Mouse (Mus musculus): Measurements from ENCODE around the gene Jmjd8. TPM values are rescaled to one million over a fixed set of nuclear protein-coding genes. Genes with fewer than 3 reads are reported as not detected.

The Jmjd8 gene
- total and polyA plus RNA-seq, 2 experiments, result 25.6 to 75.0 TPM

GRCm38 (mm10) chr17:25835301-25835700 is 6.6 kb downstream of the Jmjd8 start:
- peak overlapping the region; percentile 5; the same call in 1 of the 2 replicates for H3K4me3 ChIP-seq (ENCODE audit: insufficient read depth, low read depth, low read length)
- H3K27me3 ChIP-seq (ENCODE audit: control insufficient read depth, insufficient read depth, low read length), result no peaks in the 10 kb centered on the region
- 78% methylated on average over 7 of the region's 7 CpGs for WGBS
- DNase-seq (ENCODE audit: extremely low read depth, low read depth, low spot score), result no peak
- TF ChIP-seq CTCF (IDR thresholded peaks at IDR 0.05; ENCODE audit: low read depth, low read length), result no peak
- TF ChIP-seq POLR2A (IDR thresholded peaks at IDR 0.05; ENCODE audit: extremely low read depth, insufficient read depth, low read length), result 0 out of 2 replicates have a peak, but pooled peaks have one; percentile 12
- peak overlapping the region; percentile 64; the same call in 1 of the 2 replicates for H3K9ac ChIP-seq (ENCODE audit: low read depth, low read length)
- H3K27ac ChIP-seq (replicated peaks; ENCODE audit: insufficient read depth, low read depth, low read length), result no peak overlapping the region
- H3K36me3 ChIP-seq (ENCODE audit: control insufficient read depth, insufficient read depth, low read length), result 0 out of 2 replicates have a peak, but pooled peaks cover 2% of the 10 kb centered on the region
- peaks cover 26% of the 10 kb centered on the region for H3K79me2 ChIP-seq (ENCODE audit: control insufficient read depth, insufficient read depth, low read length)
- H3K4me1 ChIP-seq (ENCODE audit: control insufficient read depth, insufficient read depth, low read length), result peaks cover 65% of the 10 kb centered on the region

- WGBS, result 78% methylated on average over 16 of the region's 16 CpGs
- H3K36me3 ChIP-seq (ENCODE audit: control insufficient read depth, insufficient read depth, low read length), result no peaks in the 10 kb centered on the region
- H3K4me1 ChIP-seq (ENCODE audit: control insufficient read depth, insufficient read depth, low read length), result peaks cover 61% of the 10 kb centered on the region
Observed at GRCm38 (mm10) chr17:25835816-25836215, 7.1 kb downstream of the Jmjd8 start.

GRCm38 (mm10) chr17:25836397-25837075 is 7.9 kb downstream of the Jmjd8 start:
- peaks cover 16% of the 10 kb centered on the region for H3K79me2 ChIP-seq (ENCODE audit: control insufficient read depth, insufficient read depth, low read length)
- peak overlapping the region; percentile 61 for H3K9ac ChIP-seq (ENCODE audit: low read depth, low read length)
- no peaks in the 10 kb centered on the region for H3K27me3 ChIP-seq (ENCODE audit: control insufficient read depth, insufficient read depth, low read length)
- TF ChIP-seq POLR2A (IDR thresholded peaks at IDR 0.05; ENCODE audit: extremely low read depth, insufficient read depth, low read length) (no peak), CTCF (IDR thresholded peaks at IDR 0.05; ENCODE audit: low read depth, low read length) (no peak)
- peak; percentile 70 for DNase-seq (ENCODE audit: extremely low read depth, low read depth, low spot score)
- peak overlapping the region; percentile 33 for H3K27ac ChIP-seq (replicated peaks; ENCODE audit: insufficient read depth, low read depth, low read length)
- peaks cover 55% of the 10 kb centered on the region for H3K4me1 ChIP-seq (ENCODE audit: control insufficient read depth, insufficient read depth, low read length)
- H3K4me3 ChIP-seq (ENCODE audit: insufficient read depth, low read depth, low read length), result peak overlapping the region; percentile 40; the same call in 1 of the 2 replicates
- H3K36me3 ChIP-seq (ENCODE audit: control insufficient read depth, insufficient read depth, low read length), result no peaks in the 10 kb centered on the region
- 21% methylated on average over 23 of the region's 23 CpGs for WGBS

More at GRCm38 (mm10) chr17:25835816-25836215, 7.1 kb downstream of the Jmjd8 start:
- Histone ChIP-seq H3K27ac (replicated peaks; ENCODE audit: insufficient read depth, low read depth, low read length) (peak overlapping the region; percentile 33), H3K4me3 (ENCODE audit: insufficient read depth, low read depth, low read length) (peak overlapping the region; percentile 7; the same call in 1 of the 2 replicates), H3K9ac (ENCODE audit: low read depth, low read length) (peak overlapping the region; percentile 61), H3K79me2 (ENCODE audit: control insufficient read depth, insufficient read depth, low read length) (peaks cover 22% of the 10 kb centered on the region), H3K27me3 (ENCODE audit: control insufficient read depth, insufficient read depth, low read length) (no peaks in the 10 kb centered on the region)
- no peak for DNase-seq (ENCODE audit: extremely low read depth, low read depth, low spot score)
- TF ChIP-seq CTCF (IDR thresholded peaks at IDR 0.05; ENCODE audit: low read depth, low read length) (no peak), POLR2A (IDR thresholded peaks at IDR 0.05; ENCODE audit: extremely low read depth, insufficient read depth, low read length) (no peak)

- H3K36me3 ChIP-seq (ENCODE audit: control insufficient read depth, insufficient read depth, low read length), result 0 out of 2 replicates have a peak, but pooled peaks cover 2% of the 10 kb centered on the region
- 19% methylated on average over 29 of the region's 29 CpGs for WGBS
- peak within 1 kb of the TSS; percentile 33 for H3K27ac ChIP-seq (replicated peaks; ENCODE audit: insufficient read depth, low read depth, low read length)
Observed at GRCm38 (mm10) chr17:25837076-25837410, 8.4 kb downstream of the Jmjd8 start, which contains the start of gene Rhbdl1. Gene Rhbdl1, minus strand, starts transcription at chr17:25837295.

GRCm38 (mm10) chr17:25837533-25837932 is 8.9 kb downstream of the Jmjd8 start:
- Histone ChIP-seq H3K9ac (ENCODE audit: low read depth, low read length) (no peak overlapping the region), H3K4me1 (ENCODE audit: control insufficient read depth, insufficient read depth, low read length) (peaks cover 50% of the 10 kb centered on the region), H3K79me2 (ENCODE audit: control insufficient read depth, insufficient read depth, low read length) (peaks cover 12% of the 10 kb centered on the region), H3K4me3 (ENCODE audit: insufficient read depth, low read depth, low read length) (no peak overlapping the region), H3K36me3 (ENCODE audit: control insufficient read depth, insufficient read depth, low read length) (0 out of 2 replicates have a peak, but pooled peaks cover 2% of the 10 kb centered on the region), H3K27me3 (ENCODE audit: control insufficient read depth, insufficient read depth, low read length) (no peaks in the 10 kb centered on the region), H3K27ac (replicated peaks; ENCODE audit: insufficient read depth, low read depth, low read length) (0 out of 2 replicates have a peak overlapping the region, but pooled peaks have one; percentile 6)
- WGBS, result 64% methylated on average over 3 of the region's 3 CpGs
- no peak for TF ChIP-seq CTCF (IDR thresholded peaks at IDR 0.05; ENCODE audit: low read depth, low read length)
- TF ChIP-seq POLR2A (IDR thresholded peaks at IDR 0.05; ENCODE audit: extremely low read depth, insufficient read depth, low read length), result no peak
- no peak for DNase-seq (ENCODE audit: extremely low read depth, low read depth, low spot score)

More at GRCm38 (mm10) chr17:25837076-25837410, 8.4 kb downstream of the Jmjd8 start, which contains the start of gene Rhbdl1:
- H3K27me3 ChIP-seq (ENCODE audit: control insufficient read depth, insufficient read depth, low read length), result no peaks in the 10 kb centered on the region
- peak; percentile 53 for DNase-seq (ENCODE audit: extremely low read depth, low read depth, low spot score)
- TF ChIP-seq POLR2A (IDR thresholded peaks at IDR 0.05; ENCODE audit: extremely low read depth, insufficient read depth, low read length), result 0 out of 2 replicates have a peak, but pooled peaks have one; percentile 24
- no peak for TF ChIP-seq CTCF (IDR thresholded peaks at IDR 0.05; ENCODE audit: low read depth, low read length)
- H3K9ac ChIP-seq (ENCODE audit: low read depth, low read length), result peak within 1 kb of the TSS; percentile 61
- H3K4me1 ChIP-seq (ENCODE audit: control insufficient read depth, insufficient read depth, low read length), result peaks cover 50% of the 10 kb centered on the region
- peaks cover 12% of the 10 kb centered on the region for H3K79me2 ChIP-seq (ENCODE audit: control insufficient read depth, insufficient read depth, low read length)
- H3K4me3 ChIP-seq (ENCODE audit: insufficient read depth, low read depth, low read length), result peak within 1 kb of the TSS; percentile 40; the same call in 1 of the 2 replicates
